Mouse (Mus musculus): Measurements from ENCODE around the gene Mybpc2.

Mybpc2 gene

DNA sequence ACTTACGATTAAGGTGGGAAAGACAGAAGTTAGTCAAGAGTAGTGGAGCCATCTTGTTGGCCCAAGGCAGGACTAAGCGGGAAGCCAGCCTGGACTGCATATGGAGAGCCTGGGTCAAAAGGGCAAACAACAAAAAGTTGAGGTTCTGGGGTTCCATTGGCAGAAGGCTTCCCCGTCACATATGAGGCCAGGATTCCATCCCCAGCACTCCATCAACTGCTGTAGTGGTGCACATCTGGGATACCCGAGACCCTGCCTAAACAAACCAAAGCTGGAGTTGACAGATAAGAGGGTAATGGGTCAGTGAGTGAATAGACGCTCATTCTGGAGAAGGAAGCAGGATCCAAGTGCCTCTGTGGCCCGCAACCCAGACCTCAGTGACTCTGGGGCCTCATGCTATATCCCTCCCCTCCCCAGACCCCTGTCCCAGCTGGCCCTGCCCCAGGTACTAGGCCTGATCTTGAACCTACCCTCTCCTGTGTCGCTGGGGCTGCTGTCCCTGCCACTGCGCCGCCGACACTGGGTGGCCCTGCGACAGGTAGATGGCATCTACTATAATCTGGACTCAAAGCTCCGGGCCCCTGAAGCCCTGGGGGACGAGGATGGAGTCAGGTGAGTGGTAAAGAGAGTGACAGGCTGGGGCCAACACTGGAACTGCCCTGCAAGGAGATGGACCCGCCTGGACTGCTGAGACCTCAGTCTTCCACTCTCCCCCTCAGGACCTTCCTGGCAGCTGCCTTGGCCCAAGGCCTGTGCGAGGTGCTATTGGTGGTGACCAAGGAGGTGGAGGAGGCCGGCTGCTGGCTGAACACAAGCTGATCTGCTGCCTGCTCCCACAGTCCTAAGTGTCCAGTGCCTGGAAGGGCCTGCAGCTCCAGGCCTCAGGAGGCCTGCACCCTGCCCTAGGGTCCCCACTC is 53.5 kb downstream of the Mybpc2 start:
- in situ Hi-C loops (cut with MboI; ENCODE audit: unreplicated experiment in 2 of 2) = loop anchor here (5.0 to 25.0 kb wide), 2 partner anchors 209 to 784 kb away; partner anchors contain the start of genes Gm15517 (in 1 of the 2) and Klk14 (in 1 of the 2)

DNA sequence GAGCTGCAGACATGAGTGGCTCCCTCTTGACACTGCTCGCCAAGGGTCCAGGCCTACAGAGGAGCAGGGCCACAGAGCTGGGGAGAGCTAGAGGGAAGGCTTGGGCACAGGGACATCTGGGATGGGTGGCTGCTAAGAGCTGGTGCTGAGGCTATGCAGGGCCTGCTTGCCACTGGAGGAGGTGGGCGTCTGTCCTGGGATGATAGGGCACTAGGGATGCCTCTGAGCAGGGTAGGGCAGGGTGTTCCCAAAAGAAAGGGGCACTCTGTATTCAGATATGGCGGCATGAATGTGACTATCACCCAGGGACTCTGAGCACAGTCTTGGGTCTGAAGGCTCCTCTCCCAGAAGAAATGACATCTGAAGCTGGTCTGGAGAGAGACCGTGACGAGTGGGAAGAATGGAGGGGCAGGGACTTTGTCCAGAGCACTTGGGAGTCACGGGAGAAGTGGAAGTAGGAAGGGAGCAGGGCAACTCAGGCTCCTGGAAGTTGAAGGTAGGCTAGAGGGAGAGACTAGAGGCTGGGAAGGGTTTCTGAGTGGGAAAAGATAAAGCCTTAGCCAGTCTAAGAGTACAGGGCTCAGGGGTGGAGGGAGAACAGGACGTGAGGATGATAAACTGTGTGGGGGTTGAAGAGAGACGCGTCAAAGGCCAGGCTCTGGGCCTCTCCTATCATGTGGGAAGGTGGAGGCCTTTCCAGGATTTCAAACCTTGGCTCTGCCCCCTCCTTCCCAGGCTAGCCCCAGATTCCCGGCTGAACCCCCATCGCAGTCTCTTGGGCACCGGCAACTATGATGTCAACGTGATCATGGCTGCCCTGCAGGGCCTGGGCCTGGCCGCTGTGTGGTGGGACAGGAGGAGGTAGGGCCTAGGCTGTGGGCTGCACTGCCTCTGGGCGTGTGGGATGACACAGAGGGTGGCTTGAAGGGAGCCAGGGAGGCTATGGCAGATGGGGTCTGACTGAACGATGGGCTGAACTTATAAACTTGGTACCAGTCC is 54.5 kb downstream of the Mybpc2 start:
- in situ Hi-C loops (cut with MboI; ENCODE audit: unreplicated experiment in 2 of 2) = loop anchor here (5.0 to 25.0 kb wide), 4 partner anchors 85 to 783 kb away; partner anchors contain the start of genes 1700008O03Rik (in 1 of the 2), Gm15517 (in 1 of the 2), Klk14 (in 1 of the 2) and Syt3 (in 1 of the 2)

DNA sequence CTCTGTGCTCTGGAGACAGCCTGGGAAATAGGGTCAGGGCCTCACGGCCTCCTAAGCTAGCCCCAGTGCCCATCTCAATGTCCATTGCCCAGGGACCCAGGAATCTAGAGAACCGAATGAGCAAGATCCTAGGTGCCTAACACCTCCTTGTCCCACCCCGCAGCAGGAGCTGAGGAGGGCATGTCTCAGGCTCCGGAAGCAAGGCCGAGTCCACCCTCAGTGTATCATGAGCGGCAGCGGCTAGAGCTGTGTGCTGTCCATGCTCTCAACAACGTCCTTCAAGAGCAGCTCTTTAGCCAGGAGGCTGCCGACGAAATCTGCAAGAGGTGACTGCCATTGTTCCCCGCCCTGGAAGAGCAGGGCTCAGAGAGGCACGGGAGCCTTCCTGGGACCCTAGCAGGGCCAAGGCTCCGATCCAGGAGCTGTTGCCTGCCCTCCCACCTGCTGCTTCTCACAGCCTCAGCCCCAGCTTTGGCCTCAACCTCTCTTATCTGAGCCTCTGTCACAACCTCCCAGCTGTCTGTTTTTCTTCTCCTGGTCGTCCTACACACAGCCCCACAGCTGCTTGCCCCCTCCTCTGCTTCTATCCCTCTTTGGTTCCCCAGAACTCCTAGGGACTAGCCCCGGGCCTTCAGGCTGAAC is 55.7 kb downstream of the Mybpc2 start:
- in situ Hi-C loops (cut with MboI; ENCODE audit: unreplicated experiment in 2 of 2) = loop anchor here (10.0 to 25.0 kb wide), 3 partner anchors 84 to 781 kb away; partner anchors contain the start of genes 1700008O03Rik (in 1 of the 2), Klk14 (in 1 of the 2) and Syt3 (in 1 of the 2)

DNA sequence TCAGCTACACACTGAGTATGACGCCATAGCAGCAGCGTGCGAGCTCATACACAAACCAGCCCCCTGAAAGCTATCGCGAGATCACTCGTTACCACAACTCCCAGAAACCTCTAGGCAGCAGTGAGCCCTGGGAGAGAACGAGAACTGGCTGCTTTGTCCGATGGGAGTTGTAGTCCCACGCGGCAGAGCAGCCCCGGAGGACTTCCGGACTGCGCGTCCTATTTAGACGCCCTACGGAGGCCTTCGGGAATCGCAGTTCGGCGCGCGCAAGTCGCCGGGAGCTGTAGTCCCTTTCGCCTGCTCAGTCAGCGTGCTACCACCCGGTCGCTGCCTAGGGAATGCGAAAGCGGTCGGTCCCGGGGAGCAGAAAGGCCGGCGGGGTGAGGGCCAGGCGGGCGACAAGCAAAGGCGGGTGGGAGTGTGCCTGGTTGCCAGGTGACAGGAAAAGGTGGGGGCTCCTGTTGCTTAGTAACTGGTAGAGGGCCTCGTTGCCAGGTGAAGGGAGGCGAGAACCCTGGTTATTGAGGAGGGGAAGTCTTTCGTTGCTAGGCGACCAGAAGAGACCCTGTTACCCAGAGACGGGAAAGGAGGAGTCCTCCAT is 56.5 kb downstream of the Mybpc2 start, which contains the start of gene Josd2:
TSS of gene Josd2 (plus strand) at position 170 of the 601 bp plus-strand sequence.
- in situ Hi-C loops (cut with MboI; ENCODE audit: unreplicated experiment in 2 of 2) = loop anchor here (10.0 to 25.0 kb wide), 3 partner anchors 83 to 781 kb away; partner anchors contain the start of genes 1700008O03Rik (in 1 of the 2), Klk14 (in 1 of the 2) and Syt3 (in 1 of the 2)

DNA sequence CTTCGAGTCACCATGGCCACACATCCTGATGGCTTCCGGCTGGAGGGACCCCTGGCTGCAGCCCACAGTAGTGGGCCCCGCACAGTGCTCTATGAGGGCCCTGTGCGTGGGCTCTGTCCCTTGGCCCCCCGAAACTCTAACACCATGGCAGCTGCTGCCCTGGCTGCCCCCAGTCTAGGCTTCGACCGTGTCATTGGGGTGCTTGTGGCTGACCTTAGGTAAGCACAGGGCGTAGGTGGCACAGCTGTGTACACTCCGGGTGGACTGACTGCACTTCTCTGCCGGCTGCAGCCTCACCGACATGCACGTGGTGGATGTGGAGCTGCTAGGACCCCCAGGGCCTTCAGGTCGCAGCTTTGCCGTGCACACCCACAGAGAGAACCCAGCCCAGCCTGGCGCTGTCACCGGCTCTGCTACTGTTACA is 57.6 kb downstream of the Mybpc2 start:
- in situ Hi-C loops (cut with MboI; ENCODE audit: unreplicated experiment in 2 of 2) = loop anchor here (10.0 to 25.0 kb wide), 3 partner anchors 82 to 780 kb away; partner anchors contain the start of genes 1700008O03Rik (in 1 of the 2), Klk14 (in 1 of the 2) and Syt3 (in 1 of the 2)

DNA sequence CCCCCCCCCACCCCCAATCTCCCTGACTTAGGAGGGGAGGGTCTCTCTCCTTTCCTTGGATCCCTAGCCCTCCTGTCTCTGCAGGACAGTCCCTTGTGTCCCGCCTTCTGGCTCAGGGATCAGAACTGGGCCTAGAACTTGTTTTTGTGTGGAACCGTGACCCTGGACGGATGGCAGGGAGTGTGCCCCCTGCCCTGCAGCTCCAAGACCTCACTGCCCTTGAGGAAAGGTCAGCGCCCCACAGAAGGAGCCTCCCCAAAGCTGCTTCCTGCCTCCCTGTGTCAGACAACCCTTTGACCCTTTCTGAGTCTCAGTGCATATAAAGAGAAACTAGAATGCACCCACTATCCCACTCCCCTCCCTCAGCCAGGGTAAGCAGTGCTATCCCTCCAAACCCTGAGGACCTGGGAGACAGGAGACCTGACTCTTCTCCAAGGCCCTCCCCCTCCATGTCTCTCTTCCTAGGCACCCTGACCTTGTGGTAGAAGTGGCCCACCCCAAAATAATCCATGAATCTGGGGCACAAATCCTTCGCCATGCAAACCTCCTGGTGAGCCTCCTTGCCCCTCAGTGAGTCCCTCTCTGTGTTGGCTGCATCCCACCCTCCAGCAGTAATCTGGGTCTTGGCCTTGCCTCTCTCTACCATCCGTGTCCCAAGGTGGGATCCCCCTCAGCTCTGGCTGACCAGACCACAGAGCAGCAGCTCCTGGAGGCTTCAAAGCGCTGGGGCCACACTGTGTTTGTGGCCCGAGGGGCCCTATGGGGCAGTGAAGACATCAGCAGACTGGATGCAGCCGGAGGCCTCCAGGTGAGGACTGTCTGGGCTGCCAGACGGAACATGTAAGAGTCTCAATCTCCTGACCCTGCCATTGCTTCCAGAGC is 58.2 kb downstream of the Mybpc2 start:
- in situ Hi-C loops (cut with MboI; ENCODE audit: unreplicated experiment in 2 of 2) = loop anchor here (10.0 to 25.0 kb wide), 3 partner anchors 81 to 779 kb away; partner anchors contain the start of genes 1700008O03Rik (in 1 of the 2), Klk14 (in 1 of the 2) and Syt3 (in 1 of the 2)

DNA sequence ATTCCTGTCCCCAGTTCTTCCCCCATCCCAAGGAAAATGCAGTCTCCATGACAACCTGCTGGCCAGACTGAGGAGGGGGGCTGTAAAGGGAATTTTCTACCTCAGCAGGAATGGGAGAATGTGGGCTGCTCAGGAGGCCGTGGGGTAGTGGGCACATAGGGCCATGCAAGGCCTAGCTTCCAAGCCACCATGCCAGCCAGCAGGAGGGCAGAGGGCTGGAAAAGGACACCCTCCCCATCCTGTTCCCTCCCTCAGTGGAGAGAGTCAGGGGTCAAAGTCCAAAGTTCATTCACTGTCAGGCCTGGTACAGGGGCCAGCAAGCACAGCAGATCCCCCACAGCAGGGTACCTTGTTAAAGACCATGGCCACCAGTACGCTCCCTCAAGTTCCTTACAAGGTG is 59.3 kb downstream of the Mybpc2 start, which contains the start of gene Aspdh:
TSS of gene Aspdh (plus strand) at position 281 of the 400 bp plus-strand sequence.
- in situ Hi-C loops (cut with MboI; ENCODE audit: unreplicated experiment in 2 of 2) = loop anchor here (10.0 to 25.0 kb wide), 3 partner anchors 80 to 778 kb away; partner anchors contain the start of genes 1700008O03Rik (in 1 of the 2), Klk14 (in 1 of the 2) and Syt3 (in 1 of the 2)

DNA sequence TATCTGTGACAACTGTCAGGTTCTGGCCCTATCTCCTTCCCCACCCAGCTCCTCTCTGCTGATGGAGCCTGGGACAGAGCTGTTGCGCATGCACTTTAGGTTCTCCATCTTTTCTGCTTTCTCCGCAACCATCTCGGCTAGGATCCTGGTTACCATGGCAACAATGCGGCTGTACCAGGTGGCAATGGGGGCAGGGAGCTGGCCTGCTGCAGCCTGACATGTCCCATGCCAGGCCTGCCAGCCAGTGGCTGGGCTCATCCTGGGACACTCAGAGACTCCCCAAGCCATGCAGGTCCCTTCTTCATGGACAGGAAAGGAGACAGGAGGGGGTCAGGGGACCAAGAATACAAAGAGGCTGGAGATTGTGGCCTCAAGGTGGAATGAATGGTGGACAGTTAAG is 59.9 kb downstream of the Mybpc2 start:
- in situ Hi-C loops (cut with MboI; ENCODE audit: unreplicated experiment in 2 of 2) = loop anchor here (10.0 to 25.0 kb wide), 3 partner anchors 80 to 777 kb away; partner anchors contain the start of genes 1700008O03Rik (in 1 of the 2), Klk14 (in 1 of the 2) and Syt3 (in 1 of the 2)

DNA sequence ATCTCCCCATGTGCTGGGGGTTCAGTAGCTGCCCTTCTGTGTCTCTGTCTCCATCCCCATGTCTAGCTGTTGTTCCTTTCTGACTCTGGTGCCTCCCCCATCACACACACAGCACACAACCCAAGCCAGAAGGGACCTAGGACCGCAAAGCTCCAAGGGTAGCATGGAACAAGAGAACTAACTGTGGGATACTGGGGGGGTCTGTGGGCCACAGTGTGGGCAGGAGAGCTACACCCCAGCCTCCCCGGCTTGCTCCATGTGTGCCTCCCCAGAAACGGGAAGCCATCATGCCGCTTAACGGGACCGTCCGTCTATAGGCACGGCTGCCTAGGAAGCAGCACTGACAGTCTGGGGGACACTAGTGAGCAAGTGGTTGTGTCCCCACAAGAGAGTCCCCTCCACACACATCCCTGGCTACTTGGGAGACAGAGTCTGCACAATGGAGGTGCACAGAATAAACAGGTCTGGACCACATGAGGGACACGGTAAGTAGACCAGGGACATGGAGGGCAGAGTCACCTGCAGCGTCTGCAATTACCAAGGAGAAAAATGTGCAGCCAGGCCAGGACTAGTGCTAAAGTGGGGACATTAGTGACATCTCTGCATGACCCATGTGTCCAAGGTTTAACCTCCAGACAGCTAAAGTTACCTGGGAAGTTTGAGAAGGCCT is 60.8 kb downstream of the Mybpc2 start:
- in situ Hi-C loops (cut with MboI; ENCODE audit: unreplicated experiment in 2 of 2) = loop anchor here (10.0 to 25.0 kb wide), 3 partner anchors 79 to 776 kb away; partner anchors contain the start of genes 1700008O03Rik (in 1 of the 2), Klk14 (in 1 of the 2) and Syt3 (in 1 of the 2)

DNA sequence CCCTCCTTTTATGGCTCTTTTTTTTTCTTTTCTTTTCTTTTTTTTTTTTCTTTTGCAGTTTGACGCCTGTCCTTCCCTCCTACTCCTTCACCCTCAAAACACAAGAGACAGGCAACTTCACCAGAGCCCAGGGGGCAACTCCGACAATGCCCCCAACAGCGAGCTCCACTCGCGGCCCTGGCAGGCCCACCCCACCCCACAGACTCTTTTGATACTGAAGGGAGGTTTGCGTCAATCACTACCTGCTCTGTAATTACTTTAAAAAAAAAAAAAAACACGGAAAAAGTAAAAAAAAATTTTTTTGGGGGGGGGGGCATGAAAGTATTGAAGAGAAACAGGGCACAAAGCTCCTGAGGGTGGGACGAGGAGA is 61.4 kb downstream of the Mybpc2 start:
- in situ Hi-C loops (cut with MboI; ENCODE audit: unreplicated experiment in 2 of 2) = loop anchor here (10.0 to 25.0 kb wide), 3 partner anchors 78 to 776 kb away; partner anchors contain the start of genes 1700008O03Rik (in 1 of the 2), Klk14 (in 1 of the 2) and Syt3 (in 1 of the 2)

DNA sequence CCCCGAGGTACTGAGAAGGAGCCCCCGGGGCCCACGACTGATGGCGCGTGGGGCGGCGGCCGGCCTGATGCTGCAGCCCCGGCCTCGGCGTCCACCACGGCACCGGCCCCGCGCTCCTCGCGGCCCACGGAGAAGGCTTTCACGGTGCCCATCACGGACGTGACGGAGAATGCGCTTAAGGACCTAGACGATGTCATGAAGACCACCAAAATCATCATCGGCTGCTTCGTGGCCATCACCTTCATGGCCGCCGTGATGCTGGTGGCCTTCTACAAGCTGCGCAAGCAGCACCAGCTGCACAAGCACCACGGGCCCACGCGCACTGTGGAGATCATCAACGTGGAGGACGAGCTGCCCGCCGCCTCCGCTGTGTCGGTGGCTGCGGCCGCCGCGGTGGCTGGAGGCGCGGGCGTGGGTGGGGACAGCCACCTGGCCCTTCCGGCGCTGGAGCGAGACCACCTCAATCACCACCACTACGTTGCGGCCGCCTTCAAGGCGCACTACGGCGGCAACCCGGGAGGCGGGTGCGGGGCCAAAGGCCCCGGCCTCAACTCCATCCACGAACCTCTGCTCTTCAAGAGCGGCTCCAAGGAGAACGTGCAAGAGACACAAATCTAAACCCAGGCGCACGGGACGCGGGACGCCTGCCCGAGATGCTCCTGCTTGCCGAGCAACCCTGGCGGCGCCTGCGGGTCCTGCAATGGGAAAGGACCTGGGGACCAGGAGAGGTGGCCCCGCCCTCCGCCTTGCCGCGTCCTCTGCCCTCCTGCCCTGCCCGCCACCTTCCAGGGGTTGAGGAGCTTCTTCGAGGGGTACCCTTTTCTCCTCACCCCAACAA is 62.0 kb downstream of the Mybpc2 start:
- in situ Hi-C loops (cut with MboI; ENCODE audit: unreplicated experiment in 2 of 2) = loop anchor here (10.0 to 25.0 kb wide), 3 partner anchors 78 to 775 kb away; partner anchors contain the start of genes 1700008O03Rik (in 1 of the 2), Klk14 (in 1 of the 2) and Syt3 (in 1 of the 2)

DNA sequence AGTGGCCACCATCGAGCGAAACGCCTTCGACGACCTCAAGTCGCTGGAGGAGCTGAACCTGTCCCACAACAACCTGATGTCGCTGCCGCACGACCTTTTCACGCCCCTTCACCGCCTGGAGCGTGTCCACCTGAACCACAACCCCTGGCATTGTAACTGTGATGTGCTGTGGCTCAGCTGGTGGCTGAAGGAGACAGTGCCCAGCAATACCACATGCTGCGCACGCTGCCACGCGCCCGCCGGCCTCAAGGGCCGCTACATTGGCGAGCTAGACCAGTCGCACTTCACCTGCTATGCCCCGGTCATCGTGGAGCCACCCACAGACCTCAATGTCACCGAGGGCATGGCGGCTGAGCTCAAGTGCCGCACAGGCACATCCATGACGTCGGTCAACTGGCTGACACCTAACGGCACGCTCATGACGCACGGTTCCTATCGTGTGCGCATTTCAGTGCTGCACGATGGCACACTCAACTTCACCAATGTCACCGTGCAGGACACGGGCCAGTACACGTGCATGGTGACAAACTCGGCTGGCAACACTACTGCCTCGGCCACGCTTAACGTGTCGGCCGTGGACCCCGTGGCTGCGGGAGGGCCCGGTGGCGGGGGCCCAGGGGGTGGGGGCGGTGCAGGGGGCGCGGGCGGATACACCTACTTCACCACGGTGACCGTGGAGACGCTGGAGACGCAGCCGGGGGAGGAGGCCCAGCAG is 62.8 kb downstream of the Mybpc2 start:
- in situ Hi-C loops (cut with MboI; ENCODE audit: unreplicated experiment in 2 of 2) = loop anchor here (10.0 to 25.0 kb wide), 3 partner anchors 77 to 774 kb away; partner anchors contain the start of genes 1700008O03Rik (in 1 of the 2), Klk14 (in 1 of the 2) and Syt3 (in 1 of the 2)

DNA sequence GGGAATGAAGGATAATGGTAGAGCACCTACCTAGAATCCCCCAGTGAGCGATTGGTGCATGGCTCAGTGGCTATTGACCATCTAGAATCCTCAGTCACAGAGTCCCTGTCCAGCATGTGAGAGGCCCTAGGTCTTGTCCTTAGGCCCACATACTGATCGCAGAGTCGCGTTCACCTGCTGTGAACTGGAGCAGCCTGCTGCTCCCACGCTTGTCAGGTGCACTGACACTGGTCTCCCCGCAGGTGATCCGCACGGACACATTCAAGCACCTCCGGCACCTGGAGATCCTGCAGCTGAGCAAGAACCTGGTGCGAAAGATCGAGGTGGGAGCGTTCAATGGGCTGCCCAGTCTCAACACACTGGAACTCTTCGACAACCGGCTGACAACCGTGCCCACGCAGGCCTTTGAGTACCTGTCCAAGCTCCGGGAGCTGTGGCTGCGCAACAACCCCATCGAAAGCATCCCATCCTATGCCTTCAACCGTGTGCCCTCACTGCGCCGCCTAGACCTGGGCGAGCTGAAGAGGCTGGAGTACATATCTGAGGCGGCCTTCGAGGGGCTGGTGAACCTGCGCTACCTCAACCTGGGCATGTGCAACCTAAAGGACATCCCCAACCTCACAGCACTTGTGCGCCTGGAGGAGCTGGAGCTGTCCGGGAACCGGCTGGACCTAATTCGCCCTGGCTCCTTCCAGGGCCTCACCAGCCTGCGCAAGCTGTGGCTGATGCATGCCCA is 63.5 kb downstream of the Mybpc2 start:
- in situ Hi-C loops (cut with MboI; ENCODE audit: unreplicated experiment in 2 of 2) = loop anchor here (10.0 to 25.0 kb wide), 3 partner anchors 76 to 774 kb away; partner anchors contain the start of genes 1700008O03Rik (in 1 of the 2), Klk14 (in 1 of the 2) and Syt3 (in 1 of the 2)

DNA sequence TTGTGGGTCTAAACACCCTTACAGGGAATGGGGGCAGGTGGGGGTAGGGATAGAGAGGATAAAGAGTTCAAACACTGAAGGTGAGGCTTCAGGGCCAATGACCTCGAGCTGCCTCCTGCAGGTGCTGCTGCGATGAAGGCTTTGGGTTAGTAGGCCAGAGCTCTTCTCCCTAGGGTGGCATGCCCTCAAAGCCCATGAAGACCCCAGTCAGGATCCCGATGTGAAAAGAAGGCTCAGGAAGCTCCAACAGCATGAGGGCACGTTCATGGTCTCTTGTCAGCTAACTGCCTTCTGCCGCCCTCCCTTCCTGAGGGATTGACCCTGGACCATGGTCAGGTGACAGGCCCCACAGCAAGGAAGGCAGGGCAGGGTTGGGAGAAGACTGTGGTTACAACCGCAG is 64.4 kb downstream of the Mybpc2 start:
- in situ Hi-C loops (cut with MboI; ENCODE audit: unreplicated experiment in 2 of 2) = loop anchor here (10.0 to 25.0 kb wide), 3 partner anchors 75 to 773 kb away; partner anchors contain the start of genes 1700008O03Rik (in 1 of the 2), Klk14 (in 1 of the 2) and Syt3 (in 1 of the 2)
